Mouse (Mus musculus): ENCODE results near the gene BC053393. TPM values are rescaled to one million over a fixed set of nuclear protein-coding genes. Genes with fewer than 3 reads are reported as not detected.

Gene BC053393
- polyA plus RNA-seq, 1 experiment, result not detected

- Histone ChIP-seq H3K4me3 (ENCODE audit: insufficient read depth, low read length) (no peak overlapping the region), H3K4me1 (ENCODE audit: control insufficient read depth, insufficient read depth, low read length) (no peaks in the 10 kb centered on the region), H3K27ac (ENCODE audit: insufficient read depth, low read length) (no peak overlapping the region)
- TF ChIP-seq POLR2A (IDR thresholded peaks at IDR 0.05; ENCODE audit: extremely low read depth, insufficient read depth, low read length) (no peak), CTCF (IDR thresholded peaks at IDR 0.05; ENCODE audit: extremely low read depth, insufficient read depth, low read length) (no peak)
Observed at GRCm38 (mm10) chr11:46636568-46636967, 65.2 kb downstream of the BC053393 start.

Other genes with a start within 250 kb of the BC053393 start
- 0.23 and 0.28 TPM in 2 replicates for gene Itk, start 182.0 kb upstream of the BC053393 start, polyA plus RNA-seq (2012; rRNA removed)
- gene Fam71b, start 175.0 kb upstream of the BC053393 start, polyA plus RNA-seq (2012; rRNA removed), result not detected in 2 replicates
- 29.4 and 32.8 TPM in 2 replicates for gene Med7, start 134.6 kb upstream of the BC053393 start, polyA plus RNA-seq (2012; rRNA removed)
- gene Havcr2, start 116.6 kb upstream of the BC053393 start, polyA plus RNA-seq (2012; rRNA removed), result 1.5 and 1.6 TPM in 2 replicates
- gene Gm12169, start 47.3 kb upstream of the BC053393 start, polyA plus RNA-seq (2012; rRNA removed), result not detected in 2 replicates
- gene Dppa1, start 57.7 kb downstream of the BC053393 start, polyA plus RNA-seq (2012; rRNA removed), result not detected in 2 replicates
- gene Timd2, start 135.5 kb downstream of the BC053393 start, polyA plus RNA-seq (2012; rRNA removed), result not detected in 2 replicates
- not detected in 2 replicates for gene Havcr1, start 163.5 kb downstream of the BC053393 start, polyA plus RNA-seq (2012; rRNA removed)
- gene Timd4, start 239.3 kb downstream of the BC053393 start, polyA plus RNA-seq (2012; rRNA removed), result 0.06 TPM in 1 of 2 replicates, not detected in the other

Measured in cortical plate, adult 2 months (tissue).